Mouse (Mus musculus) MEL (cell line): ENCODE data around the gene Vps35l. TPM values are rescaled to one million over a fixed set of nuclear protein-coding genes. Genes with fewer than 3 reads are reported as not detected.

Experiments
- DNase-seq: peaks from one replicate; pipeline ENCODE4 v3.0.0; 2011; ENCODE audit warnings: low read depth, low spot score
- H3K27ac ChIP-seq: 2 replicates; pipeline ENCODE4 v1.5.1; 2012; ENCODE audit warnings: low read depth, mild to moderate bottlenecking, control low read depth, low read length, moderate library complexity; ENCODE audit not compliant: control insufficient read depth
- H3K27me3 ChIP-seq, 2 experiments: fragments of 150-350 bp in 1 of 2; sonication (generic) in 1 of 2; 2 replicates each; pipeline ENCODE4 v1.6.1; 2012; ENCODE audit warnings: low read length in 2 of 2, mild to moderate bottlenecking in 2 of 2, improper control_type of control experiment in 1 of 2, moderate library complexity in 1 of 2; ENCODE audit not compliant: insufficient read depth in 2 of 2, control insufficient read depth in 1 of 2
- H3K36me3 ChIP-seq, 2 experiments: 2 replicates each; pipeline ENCODE4 v1.6.1; 2012 to 2014; ENCODE audit warnings: low read length in 2 of 2, improper control_type of control experiment in 1 of 2, inconsistent platforms in 1 of 2, mild to moderate bottlenecking in 1 of 2; ENCODE audit not compliant: insufficient read depth in 2 of 2, control insufficient read depth in 1 of 2
- H3K4me1 ChIP-seq, 2 experiments: fragments of 150-350 bp in 1 of 2; sonication (generic) in 1 of 2; 2 replicates each; pipeline ENCODE4 v1.6.1; 2012; ENCODE audit warnings: low read length in 2 of 2, improper control_type of control experiment in 1 of 2, mild to moderate bottlenecking in 1 of 2; ENCODE audit not compliant: insufficient read depth in 2 of 2, control insufficient read depth in 1 of 2
- H3K4me3 ChIP-seq, 2 experiments: fragments of 150-350 bp in 1 of 2; sonication (generic) in 1 of 2; 2 replicates each; pipeline ENCODE4 v1.5.1; 2012; ENCODE audit warnings: low read depth in 2 of 2, low read length in 2 of 2, mild to moderate bottlenecking in 2 of 2, moderate library complexity in 2 of 2, control low read depth in 1 of 2, improper control_type of control experiment in 1 of 2; ENCODE audit not compliant: control insufficient read depth in 1 of 2, insufficient read depth in 1 of 2
- H3K79me2 ChIP-seq: 2 replicates; pipeline ENCODE4 v1.6.1; 2012; ENCODE audit warnings: mild to moderate bottlenecking, low read length, moderate library complexity; ENCODE audit not compliant: control insufficient read depth, poor library complexity, insufficient read depth
- H3K9ac ChIP-seq: 2 replicates; pipeline ENCODE4 v1.6.1; 2012; ENCODE audit warnings: low read depth, mild to moderate bottlenecking, control low read depth, low read length, moderate library complexity; ENCODE audit not compliant: control insufficient read depth, poor library complexity, severe bottlenecking
- H3K9me3 ChIP-seq: fragments of 150-350 bp; sonication (generic); replicated peaks from 2 replicates; pipeline ENCODE4 v1.6.1; 2012; ENCODE audit warnings: mild to moderate bottlenecking, low read length, improper control_type of control experiment, moderate library complexity; ENCODE audit not compliant: insufficient read depth
- BHLHE40 ChIP-seq: IDR thresholded peaks from 2 replicates; pipeline ENCODE4 v1.6.1; 2012; ENCODE audit warnings: low read depth, mild to moderate bottlenecking, inconsistent platforms, low read length, improper control_type of control experiment, borderline replicate concordance
- CHD1 ChIP-seq: IDR thresholded peaks from 2 replicates; pipeline ENCODE4 v1.6.1; 2012; ENCODE audit warnings: low read depth, mild to moderate bottlenecking, inconsistent platforms, low read length, improper control_type of control experiment
- CHD2 ChIP-seq: IDR thresholded peaks from 2 replicates; pipeline ENCODE4 v1.6.1; 2011; ENCODE audit warnings: low read length, improper control_type of control experiment
- CTCF ChIP-seq, 3 experiments: IDR thresholded peaks in 2 of 3; conservative IDR thresholded peaks in 1 of 3; 2 replicates each; pipeline ENCODE4 v1.5.1; 2011 to 2012; ENCODE audit warnings: low read length in 3 of 3, low read depth in 2 of 3, mild to moderate bottlenecking in 2 of 3, improper control_type of control experiment in 1 of 3, inconsistent platforms in 1 of 3, mixed read lengths in 1 of 3, moderate library complexity in 1 of 3; ENCODE audit not compliant: control insufficient read depth in 1 of 3, insufficient read depth in 1 of 3, poor library complexity in 1 of 3, severe bottlenecking in 1 of 3
- ELF1 ChIP-seq: IDR thresholded peaks from 2 replicates; pipeline ENCODE4 v1.6.1; 2014; ENCODE audit warnings: low read depth, mild to moderate bottlenecking, inconsistent platforms, low read length, improper control_type of control experiment, moderate library complexity
- EP300 ChIP-seq, 2 experiments: IDR thresholded peaks; 2 replicates each; pipeline ENCODE4 v1.6.1; 2011; ENCODE audit warnings: improper control_type of control experiment in 2 of 2, low read length in 2 of 2, low read depth in 1 of 2, mild to moderate bottlenecking in 1 of 2
- GABPA ChIP-seq: IDR thresholded peaks from 2 replicates; pipeline ENCODE4 v1.6.1; 2012; ENCODE audit warnings: low read depth, mild to moderate bottlenecking, inconsistent platforms, low read length, improper control_type of control experiment, moderate library complexity
- GATA1 ChIP-seq: IDR thresholded peaks from 2 replicates; pipeline ENCODE4 v1.6.1; 2011; ENCODE audit warnings: low read depth, low read length, improper control_type of control experiment
- HCFC1 ChIP-seq: IDR thresholded peaks from 2 replicates; pipeline ENCODE4 v1.6.1; 2012; ENCODE audit warnings: low read depth, mild to moderate bottlenecking, inconsistent platforms, low read length, improper control_type of control experiment, moderate library complexity
- JUND ChIP-seq: IDR thresholded peaks from 2 replicates; pipeline ENCODE4 v1.6.1; 2011; ENCODE audit warnings: low read depth, mild to moderate bottlenecking, improper control_type of control experiment, low read length
- KAT2A ChIP-seq: conservative IDR thresholded peaks from 2 replicates; pipeline ENCODE4 v1.6.1; 2012; ENCODE audit warnings: low read depth, low read length, improper control_type of control experiment, inconsistent platforms
- MAFK ChIP-seq: IDR thresholded peaks from 2 replicates; pipeline ENCODE4 v1.6.1; 2011; ENCODE audit warnings: low read depth, mild to moderate bottlenecking, low read length, improper control_type of control experiment, borderline replicate concordance
- MAX ChIP-seq: IDR thresholded peaks from 2 replicates; pipeline ENCODE4 v1.6.1; 2011; ENCODE audit warnings: low read length, improper control_type of control experiment
- MEF2A ChIP-seq: IDR thresholded peaks from 2 replicates; pipeline ENCODE4 v1.6.1; 2014; ENCODE audit warnings: low read depth, mild to moderate bottlenecking, inconsistent platforms, low read length, improper control_type of control experiment; ENCODE audit not compliant: poor library complexity, insufficient replicate concordance, severe bottlenecking; ENCODE audit errors: extremely low read depth
- NRF1 ChIP-seq: IDR thresholded peaks from 2 replicates; pipeline ENCODE4 v1.6.1; 2014; ENCODE audit warnings: low read depth, mild to moderate bottlenecking, inconsistent platforms, low read length, improper control_type of control experiment, moderate library complexity; ENCODE audit not compliant: poor library complexity, insufficient read depth, severe bottlenecking
- POLR2A ChIP-seq, 2 experiments: IDR thresholded peaks; 2 replicates each; pipeline ENCODE4 v1.6.1; 2011 to 2012; ENCODE audit warnings: low read length in 2 of 2, mild to moderate bottlenecking in 2 of 2, control low read depth in 1 of 2, improper control_type of control experiment in 1 of 2, low read depth in 1 of 2, moderate library complexity in 1 of 2; ENCODE audit not compliant: control insufficient read depth in 1 of 2, insufficient read depth in 1 of 2, poor library complexity in 1 of 2
- SMC3 ChIP-seq: IDR thresholded peaks from 2 replicates; pipeline ENCODE4 v1.6.1; 2011; ENCODE audit warnings: low read depth, low read length, improper control_type of control experiment
- TAL1 ChIP-seq: IDR thresholded peaks from 2 replicates; pipeline ENCODE4 v1.6.1; 2012; ENCODE audit warnings: mild to moderate bottlenecking, inconsistent platforms, low read length, moderate library complexity, mixed read lengths
- TBP ChIP-seq: IDR thresholded peaks from 2 replicates; pipeline ENCODE4 v1.8.0; 2011; ENCODE audit warnings: low read depth, low read length, improper control_type of control experiment
- TCF12 ChIP-seq: IDR thresholded peaks from 2 replicates; pipeline ENCODE4 v1.6.1; 2014; ENCODE audit warnings: low read depth, mild to moderate bottlenecking, inconsistent platforms, low read length, improper control_type of control experiment, moderate library complexity
- UBTF ChIP-seq: IDR thresholded peaks from 2 replicates; pipeline ENCODE4 v1.6.1; 2012; ENCODE audit warnings: low read depth, mild to moderate bottlenecking, inconsistent platforms, low read length, improper control_type of control experiment, moderate library complexity, borderline replicate concordance; ENCODE audit not compliant: insufficient read depth
- USF2 ChIP-seq, 2 experiments: IDR thresholded peaks; 2 replicates each; pipeline ENCODE4 v1.6.1; 2011 to 2012; ENCODE audit warnings: improper control_type of control experiment in 2 of 2, low read length in 2 of 2, borderline replicate concordance in 1 of 2, inconsistent platforms in 1 of 2, low read depth in 1 of 2, mild to moderate bottlenecking in 1 of 2; ENCODE audit not compliant: insufficient read depth in 1 of 2
- ZMIZ1 ChIP-seq: IDR thresholded peaks from 2 replicates; pipeline ENCODE4 v1.6.1; 2012; ENCODE audit warnings: low read depth, mild to moderate bottlenecking, inconsistent platforms, low read length, improper control_type of control experiment, moderate library complexity
- ZNF384 ChIP-seq: IDR thresholded peaks from 2 replicates; pipeline ENCODE4 v1.6.1; 2012; ENCODE audit warnings: low read depth, mild to moderate bottlenecking, inconsistent platforms, low read length, improper control_type of control experiment
- polyA plus RNA-seq, 2 experiments: library from polyadenylated mRNA; stranded (reverse) in 1 of 2; unstranded in 1 of 2; fragments of >175 nt in 1 of 2; fragments of >200 nt in 1 of 2; gene quantifications; 2 replicates each; pipeline versions ENCODE4 v1.2.1 to v1.2.4; 2012; ENCODE audit warnings: low replicate concordance in 2 of 2, low read depth in 1 of 2; ENCODE audit not compliant: insufficient read length in 2 of 2, insufficient read depth in 1 of 2, missing spikeins in 1 of 2
- total RNA-seq: library from RNA; depleted of rRNA; stranded (reverse); fragments of 300-350 nt; gene quantifications from 2 replicates; pipeline ENCODE4 v1.2.3, GENCODE M21; 2012

The Vps35l gene
- total and polyA plus RNA-seq, 3 experiments, result 37.6 to 87.4 TPM; not detected in 1

DNA sequence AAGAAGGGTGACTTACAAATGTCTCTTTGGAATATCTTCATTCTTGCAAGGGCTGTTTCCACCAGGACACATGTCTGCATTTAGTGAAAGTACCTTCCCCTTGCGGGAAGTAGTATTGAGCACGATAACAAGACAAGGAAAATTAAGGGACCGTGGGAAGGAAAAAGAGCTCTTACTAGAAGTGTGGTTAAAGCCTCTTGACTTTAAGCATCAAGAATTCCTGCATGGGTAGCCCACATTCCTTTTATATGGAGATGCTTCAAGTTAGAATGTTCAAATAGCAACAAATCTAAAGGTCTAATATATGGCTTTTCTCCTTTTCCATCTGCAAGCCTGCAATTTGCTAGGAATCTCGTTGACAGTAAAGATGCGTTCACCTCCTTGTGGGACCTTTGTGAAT, 33.5 kb upstream of the Vps35l start:
- no peaks in the 10 kb centered on the region for H3K27me3 ChIP-seq
- peaks cover 0 to 25% of the 10 kb centered on the region in 2 experiments; a peak in 2 of 4 replicates for H3K36me3 ChIP-seq
- peaks cover 4% of the 10 kb centered on the region for H3K79me2 ChIP-seq
- H3K4me1 ChIP-seq, result peaks cover 4 to 22% of the 10 kb centered on the region in 2 experiments
- H3K4me3 ChIP-seq, result no peak overlapping the region
- no peak overlapping the region for H3K9ac ChIP-seq
- TF ChIP-seq MAX, result no peak
- no peak for TF ChIP-seq CTCF (IDR thresholded peaks at IDR 0.05 in 2 of 3, conservative IDR thresholded peaks at IDR 0.05 in 1 of 3; ENCODE audit: control insufficient read depth in 1 of 3, insufficient read depth in 1 of 3, low read depth in 2 of 3, low read length in 3 of 3, poor library complexity in 1 of 3, severe bottlenecking in 1 of 3)
- TF ChIP-seq SMC3, result no peak
- no peak for TF ChIP-seq ELF1
- TF ChIP-seq USF2 (IDR thresholded peaks at IDR 0.05; ENCODE audit: borderline replicate concordance in 1 of 2, insufficient read depth in 1 of 2, low read depth in 1 of 2, low read length in 2 of 2), result no peak
- TF ChIP-seq TAL1, result no peak
- TF ChIP-seq GATA1, result no peak
- TF ChIP-seq NRF1, result no peak
- TF ChIP-seq TCF12, result no peak
- no peak for TF ChIP-seq BHLHE40
- no peak for TF ChIP-seq UBTF
- TF ChIP-seq MEF2A, result no peak
- no peak for TF ChIP-seq TBP
- TF ChIP-seq ZNF384, result no peak
- TF ChIP-seq MAFK, result no peak
- TF ChIP-seq ZMIZ1, result no peak
- no peak for TF ChIP-seq EP300 (IDR thresholded peaks at IDR 0.05; ENCODE audit: low read depth in 1 of 2, low read length in 2 of 2)
- TF ChIP-seq, all 39 proteins: peak for 0
- Histone ChIP-seq H3K9me3 (no peaks in the 10 kb centered on the region), H3K27ac (no peak overlapping the region)
- no peak for DNase-seq

- no peak overlapping the region for H3K9ac ChIP-seq
- no peaks in the 10 kb centered on the region for H3K9me3 ChIP-seq
- no peak for DNase-seq
- peaks cover 0 to 31% of the 10 kb centered on the region in 2 experiments; a peak in 2 of 4 replicates for H3K36me3 ChIP-seq
- peaks cover 4 to 24% of the 10 kb centered on the region in 2 experiments for H3K4me1 ChIP-seq
- no peaks in the 10 kb centered on the region for H3K27me3 ChIP-seq
- H3K4me3 ChIP-seq, result no peak overlapping the region
- TF ChIP-seq BHLHE40 (no peak), GABPA (no peak), HCFC1 (no peak), POLR2A (IDR thresholded peaks at IDR 0.05; ENCODE audit: control insufficient read depth in 1 of 2, insufficient read depth in 1 of 2, low read depth in 1 of 2, low read length in 2 of 2, poor library complexity in 1 of 2) (no peak), CHD2 (no peak), USF2 (IDR thresholded peaks at IDR 0.05; ENCODE audit: borderline replicate concordance in 1 of 2, insufficient read depth in 1 of 2, low read depth in 1 of 2, low read length in 2 of 2) (no peak), JUND (no peak), ELF1 (no peak), MAFK (no peak), KAT2A (no peak), EP300 (IDR thresholded peaks at IDR 0.05; ENCODE audit: low read depth in 1 of 2, low read length in 2 of 2) (no peak), CHD1 (no peak)
- peaks cover 4% of the 10 kb centered on the region for H3K79me2 ChIP-seq
- H3K27ac ChIP-seq, result no peak overlapping the region
These were observed 32.8 kb upstream of the Vps35l start for GRCm38 (mm10) chr7:118707216-118707615.
